ENCODE assay signal across 27 mouse cellular contexts in genomic region chr7:113728926-113729325, GRCm38 (mm10). TPM values are rescaled to one million over a fixed set of nuclear protein-coding genes. Genes with fewer than 3 reads are reported as not detected.
DNase-seq lines count a peak whose midpoint lies in the region; ATAC-seq and TF ChIP-seq lines count a peak whose summit lies in the region.
"Had no signal": no experiment of that assay in that cellular context is flagged by ENCODE, and none has a peak within 500 bp of the region (broad histone marks: within the 10 kb centered on the region; RNA-seq: fewer than 3 reads in every experiment).

No protein-coding gene starts in this region.

- ATAC-seq in hindbrain, postnatal 0 days, result no peak
- ATAC-seq in erythroid progenitor cell, adult 5-6 weeks (replicated peaks; ENCODE audit: low FRiP score, poor library complexity, severe bottlenecking), result no peak
- ATAC-seq: activated CD4-positive, CD25-positive, alpha-beta regulatory T cell, adult 4 months; CD4-positive, CD25-positive, alpha-beta regulatory T cell, adult 4 months; forebrain, embryonic 14.5 days; forebrain, embryonic 16.5 days; Patski had no signal

- no peak overlapping the region for H3K4me2 ChIP-seq in hindbrain, postnatal 0 days (ENCODE audit: low read depth, low read length)
- H3K4me2 ChIP-seq: embryonic facial prominence, embryonic 12.5 days; forebrain, embryonic 12.5 days had no signal

- H3K4me1 ChIP-seq in hindbrain, embryonic 10.5 days (replicated peaks), result peaks cover 11% of the 10 kb centered on the region
- H3K4me1 ChIP-seq in hindbrain, postnatal 0 days (ENCODE audit: insufficient read depth, low read length), result no peaks in the 10 kb centered on the region
- peaks cover 20% of the 10 kb centered on the region for H3K4me1 ChIP-seq in embryonic facial prominence, embryonic 10.5 days
- H3K4me1 ChIP-seq: embryonic facial prominence, embryonic 12.5 days; forebrain, embryonic 12.5 days had no signal

- H3K9ac ChIP-seq in hindbrain, postnatal 0 days (replicated peaks; ENCODE audit: low read length), result no peak overlapping the region
- H3K9ac ChIP-seq: embryonic facial prominence, embryonic 12.5 days; forebrain, embryonic 12.5 days had no signal

- no peaks in the 10 kb centered on the region for H3K9me3 ChIP-seq in hindbrain, embryonic 10.5 days
- H3K9me3 ChIP-seq in hindbrain, postnatal 0 days (ENCODE audit: low read length), result no peaks in the 10 kb centered on the region
- H3K9me3 ChIP-seq in embryonic facial prominence, embryonic 10.5 days, result no peaks in the 10 kb centered on the region
- H3K9me3 ChIP-seq: embryonic facial prominence, embryonic 12.5 days; forebrain, embryonic 10.5 days; forebrain, embryonic 12.5 days; G1E had no signal

- peak; percentile 12 for DNase-seq in hindbrain, embryonic 10.5 days (ENCODE audit: low spot score)
- DNase-seq in hindbrain, postnatal 0 days (ENCODE audit: low spot score), result no peak
- peak; percentile 30 for DNase-seq in embryo, embryonic 11 days
- DNase-seq in embryonic facial prominence, embryonic 10.5 days (ENCODE audit: low spot score), result peak; percentile 29
- no peak for DNase-seq in adrenal gland, postnatal 36 days
- DNase-seq in right cerebral cortex, postnatal 14 days, result no peak
- DNase-seq: adrenal gland, adult 8-10 months; adrenal gland, postnatal 14 days; B cell, adult 2 months; cerebellum, adult 11 months; cerebellum, adult 18-20 months; cerebellum, adult 8-10 months; cerebellum, adult 9-11 months; cerebellum, postnatal 14 days; cerebellum, postnatal 36 days had no signal

- no peak overlapping the region for H3K27ac ChIP-seq in hindbrain, embryonic 10.5 days
- H3K27ac ChIP-seq in hindbrain, postnatal 0 days, result no peak overlapping the region
- no peak overlapping the region; the same call in 1 of the 2 replicates for H3K27ac ChIP-seq in embryonic facial prominence, embryonic 10.5 days (replicated peaks)
- H3K27ac ChIP-seq: embryonic facial prominence, embryonic 12.5 days; forebrain, embryonic 10.5 days; forebrain, embryonic 12.5 days had no signal

- 47% methylated on average over 2 of the region's 2 CpGs for WGBS in hindbrain, embryonic 10.5 days
- 52% methylated on average over 2 of the region's 2 CpGs for WGBS in hindbrain, postnatal 0 days
- 26% methylated on average over 2 of the region's 2 CpGs for WGBS in embryonic facial prominence, embryonic 10.5 days

- no peaks in the 10 kb centered on the region for H3K36me3 ChIP-seq in hindbrain, embryonic 10.5 days
- no peaks in the 10 kb centered on the region for H3K36me3 ChIP-seq in hindbrain, postnatal 0 days (ENCODE audit: insufficient read depth, low read length)
- H3K36me3 ChIP-seq in embryonic facial prominence, embryonic 10.5 days (replicated peaks), result no peaks in the 10 kb centered on the region
- H3K36me3 ChIP-seq: embryonic facial prominence, embryonic 12.5 days; forebrain, embryonic 10.5 days; forebrain, embryonic 12.5 days; G1E had no signal

- no peaks in the 10 kb centered on the region for H3K27me3 ChIP-seq in hindbrain, embryonic 10.5 days (ENCODE audit: insufficient read depth, poor library complexity, severe bottlenecking)
- no peaks in the 10 kb centered on the region for H3K27me3 ChIP-seq in hindbrain, postnatal 0 days (ENCODE audit: insufficient read depth, low read length)
- no peaks in the 10 kb centered on the region for H3K27me3 ChIP-seq in embryonic facial prominence, embryonic 10.5 days (replicated peaks; ENCODE audit: low read depth, poor library complexity, severe bottlenecking)
- H3K27me3 ChIP-seq: embryonic facial prominence, embryonic 12.5 days; forebrain, embryonic 12.5 days; Patski had no signal

- TF ChIP-seq CTCF in hindbrain, postnatal 0 days (IDR thresholded peaks at IDR 0.05; ENCODE audit: low read depth), result no peak

- no peak overlapping the region for H3K4me3 ChIP-seq in hindbrain, embryonic 10.5 days
- H3K4me3 ChIP-seq in hindbrain, postnatal 0 days (ENCODE audit: low read length), result no peak overlapping the region
- H3K4me3 ChIP-seq in embryonic facial prominence, embryonic 10.5 days, result no peak overlapping the region
- H3K4me3 ChIP-seq: embryonic facial prominence, embryonic 12.5 days; forebrain, embryonic 10.5 days; forebrain, embryonic 12.5 days had no signal

RNA-seq across cellular contexts. Expression of gene Spon1, which starts 36.9 kb away (rescaled TPM):
- polyA plus RNA-seq in hindbrain, embryonic 10.5 days (2016; fragmentation: Nextera tagmentation; extraction: Ambion mirVana), result 52.8 and 77.1 TPM in 2 replicates
- 42.6 and 43.8 TPM in 2 replicates for total RNA-seq in hindbrain, postnatal 0 days (2014; rRNA removed)
- 50.3 TPM in 2 replicates for polyA plus RNA-seq in hindbrain, postnatal 0 days (2015; fragmentation: Nextera tagmentation; extraction: Ambion mirVana)
- 22.3 and 22.8 TPM in 2 replicates for polyA plus RNA-seq in embryonic facial prominence, embryonic 10.5 days (2016; fragmentation: Nextera tagmentation; extraction: Ambion mirVana)
- total RNA-seq in adrenal gland, postnatal 36 days (2021), result 10 to 100 TPM in 1 of 2 experiments, 1 to 10 TPM in 1; 9.7 to 12.4 TPM
- total RNA-seq in erythroid progenitor cell, adult 5-6 weeks (2015; ENCODE audit: low replicate concordance), result 0.84 TPM in 1 of 2 replicates, not detected in the other
- 0.13 TPM in 1 of 2 replicates, not detected in the other for total RNA-seq in erythroid progenitor cell, adult 5-6 weeks (2017; ENCODE audit: low replicate concordance)
- total RNA-seq: CH12.LX; common myeloid progenitor, adult 5-6 weeks had no signal
- polyA plus RNA-seq: G1E had no signal

Comparison
In these comparisons a context has a peak if more than half of its experiments do, and no peak if none do; other contexts are left out.
1. DNase-seq: peak in hindbrain, embryonic 10.5 days (single experiment), embryo, embryonic 11 days (single experiment) and embryonic facial prominence, embryonic 10.5 days (single experiment); none in hindbrain, postnatal 0 days (single experiment), adrenal gland, postnatal 36 days (0 of 2) and right cerebral cortex, postnatal 14 days (single experiment).
2. RNA of gene Spon1, which starts 36.9 kb away (total RNA-seq): 42.6 to 43.8 TPM in hindbrain, postnatal 0 days and 9.7 to 12.4 TPM in adrenal gland, postnatal 36 days; 0.13 to 0.84 TPM in erythroid progenitor cell, adult 5-6 weeks; every median in the first group is over 4 times any median in the second.